Mouse (Mus musculus) forebrain, embryonic 14.5 days (tissue): ENCODE data around the gene Rbms3. TPM values are rescaled to one million over a fixed set of nuclear protein-coding genes. Genes with fewer than 3 reads are reported as not detected.

Source experiments
- ATAC-seq: fragments of 200-750 bp; cut with Nextera tagmentation; 2 replicates; pipeline ENCODE4 v1.8.0; 2017; ENCODE audit warnings: mild to moderate bottlenecking, moderate library complexity
- DNase-seq: peaks from one replicate; pipeline ENCODE4 v3.0.0-alpha.2; 2015; ENCODE audit warnings: low spot score
- H3K27ac ChIP-seq: fragments of 300-500 bp; sonication (generic); 2 replicates; pipeline ENCODE4 v1.5.1; 2014; ENCODE audit warnings: low read depth, mild to moderate bottlenecking, control low read depth, low read length, moderate library complexity
- H3K27me3 ChIP-seq: fragments of 300-500 bp; sonication (generic); replicated peaks from 2 replicates; pipeline ENCODE4 v1.6.1; 2014; ENCODE audit warnings: low read length, control low read depth, mixed read lengths; ENCODE audit not compliant: control insufficient read depth, insufficient read depth
- H3K36me3 ChIP-seq: fragments of 300-500 bp; sonication (generic); 2 replicates; pipeline ENCODE4 v1.6.1; 2014; ENCODE audit warnings: low read length, control low read depth; ENCODE audit not compliant: control insufficient read depth, insufficient read depth
- H3K4me1 ChIP-seq: fragments of 300-500 bp; sonication (generic); 2 replicates; pipeline ENCODE4 v1.6.1; 2014; ENCODE audit warnings: antibody characterized with exemption, low read length, control low read depth; ENCODE audit not compliant: control insufficient read depth, insufficient read depth
- H3K4me2 ChIP-seq: fragments of 300-500 bp; sonication (generic); 2 replicates; pipeline ENCODE4 v1.6.1; 2014; ENCODE audit warnings: mild to moderate bottlenecking, control low read depth, low read length
- H3K4me3 ChIP-seq: fragments of 300-500 bp; sonication (generic); 2 replicates; pipeline ENCODE4 v1.5.1; 2014; ENCODE audit warnings: low read depth, low read length, control low read depth
- H3K9ac ChIP-seq: fragments of 300-500 bp; sonication (generic); 2 replicates; pipeline ENCODE4 v1.6.1; 2014; ENCODE audit warnings: mild to moderate bottlenecking, low read length, control low read depth, moderate library complexity
- H3K9me3 ChIP-seq: fragments of 300-500 bp; sonication (generic); replicated peaks from 2 replicates; pipeline ENCODE4 v1.6.1; 2016; ENCODE audit warnings: low read length, control low read depth, mixed read lengths; ENCODE audit not compliant: control insufficient read depth
- WGBS: fragments of 180-500 bp; shearing (Covaris S2); extraction: QIAGEN DNeasy Blood & Tissue Kit; methylation state at CpG from one replicate; pipeline ENCODE4 v1.1.7; 2014; 5-methylcytosine and 5-hydroxymethylcytosine counted together
- polyA plus RNA-seq: library from polyadenylated mRNA; unstranded; fragments of >200 nt; fragmentation: Nextera tagmentation; extraction: Ambion mirVana; gene quantifications from 2 replicates; pipeline ENCODE4 v1.2.1, GENCODE M21; 2014

Rbms3 gene
- polyA plus RNA-seq, 1 experiment from 2014 or later, result 13.8 TPM

DNA sequence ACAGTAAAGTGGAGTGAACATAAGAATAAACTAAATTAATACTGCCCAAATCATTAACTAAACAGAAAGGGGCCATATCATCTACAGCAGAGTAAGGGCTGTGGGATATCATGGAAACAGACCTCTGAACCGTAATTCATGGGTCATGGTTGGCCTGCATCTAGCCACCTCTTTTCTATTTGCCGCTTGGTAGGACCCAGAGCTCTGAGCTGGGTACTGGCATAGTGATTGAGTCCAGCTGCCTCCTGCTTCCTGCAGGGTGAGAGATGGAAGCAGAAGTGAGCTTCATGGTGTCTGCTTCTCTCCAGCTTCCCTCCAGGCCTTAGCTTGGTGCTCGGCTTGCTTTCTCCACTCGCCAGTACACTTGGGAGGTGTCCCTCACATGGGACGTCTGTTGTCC, 71.2 kb downstream of the Rbms3 start:
- WGBS, result 97% methylated on average over 5 of the region's 5 CpGs

DNA sequence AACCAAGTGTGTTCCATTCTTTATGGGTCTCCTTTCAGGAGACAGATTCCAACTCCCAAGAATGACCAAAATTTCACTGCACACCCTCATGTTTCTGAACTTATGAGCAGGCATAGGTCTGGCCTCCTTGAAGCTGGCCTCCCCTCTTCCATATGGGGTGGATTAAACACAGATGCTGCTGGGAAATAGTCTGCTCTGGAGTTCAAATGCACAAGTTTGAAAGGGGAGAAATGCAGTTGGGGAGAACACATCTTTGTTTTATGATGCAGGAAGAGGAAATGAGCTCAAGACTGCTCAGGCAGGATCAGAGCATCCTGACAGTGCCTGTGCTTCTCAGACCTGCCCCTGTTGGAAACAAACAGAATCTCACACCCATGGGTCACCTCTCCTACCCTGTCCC, 75.4 kb downstream of the Rbms3 start:
- no peak overlapping the region for H3K4me3 ChIP-seq
- H3K4me2 ChIP-seq, result no peak overlapping the region
- no peaks in the 10 kb centered on the region for H3K36me3 ChIP-seq
- DNase-seq (no peak), ATAC-seq (no peak)
- H3K27me3 ChIP-seq, result no peaks in the 10 kb centered on the region
- no peak overlapping the region for H3K9ac ChIP-seq
- H3K9me3 ChIP-seq, result no peaks in the 10 kb centered on the region
- no peaks in the 10 kb centered on the region for H3K4me1 ChIP-seq
- no peak overlapping the region for H3K27ac ChIP-seq

More for the DNA sequence above, 71.2 kb downstream of the Rbms3 start:
- Histone ChIP-seq H3K4me1 (no peaks in the 10 kb centered on the region), H3K27me3 (no peaks in the 10 kb centered on the region), H3K4me2 (no peak overlapping the region), H3K4me3 (no peak overlapping the region), H3K9me3 (no peaks in the 10 kb centered on the region), H3K27ac (no peak overlapping the region), H3K36me3 (no peaks in the 10 kb centered on the region), H3K9ac (no peak overlapping the region)
- DNase-seq (no peak), ATAC-seq (no peak)

DNA sequence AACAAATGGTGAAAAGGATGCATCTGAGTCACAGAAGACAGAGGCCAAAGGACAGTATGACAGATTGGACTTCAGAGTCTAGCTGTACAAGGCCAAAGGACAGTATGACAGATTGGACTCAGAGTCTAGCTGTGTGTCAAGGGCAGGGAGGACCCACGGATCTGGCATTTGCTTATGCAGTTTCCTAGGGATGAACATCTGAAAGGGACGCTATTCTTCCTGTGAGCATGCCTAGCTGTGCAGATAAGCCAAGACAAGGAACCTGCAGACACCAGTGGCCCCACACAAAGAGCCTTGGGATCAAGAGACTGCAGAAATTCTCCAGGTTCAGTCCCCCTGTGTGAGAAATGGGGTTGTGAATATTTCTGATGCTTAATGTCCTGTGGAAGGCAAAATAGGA, 100.4 kb downstream of the Rbms3 start:
- no peaks in the 10 kb centered on the region for H3K36me3 ChIP-seq
- no peak overlapping the region for H3K4me2 ChIP-seq
- 79% methylated on average over 2 of the region's 2 CpGs for WGBS
- no peak overlapping the region for H3K4me3 ChIP-seq
- H3K27ac ChIP-seq, result no peak overlapping the region
- ATAC-seq (no peak), DNase-seq (no peak)
- no peaks in the 10 kb centered on the region for H3K9me3 ChIP-seq
- no peaks in the 10 kb centered on the region for H3K4me1 ChIP-seq
- no peak overlapping the region for H3K9ac ChIP-seq
- H3K27me3 ChIP-seq, result no peaks in the 10 kb centered on the region

DNA sequence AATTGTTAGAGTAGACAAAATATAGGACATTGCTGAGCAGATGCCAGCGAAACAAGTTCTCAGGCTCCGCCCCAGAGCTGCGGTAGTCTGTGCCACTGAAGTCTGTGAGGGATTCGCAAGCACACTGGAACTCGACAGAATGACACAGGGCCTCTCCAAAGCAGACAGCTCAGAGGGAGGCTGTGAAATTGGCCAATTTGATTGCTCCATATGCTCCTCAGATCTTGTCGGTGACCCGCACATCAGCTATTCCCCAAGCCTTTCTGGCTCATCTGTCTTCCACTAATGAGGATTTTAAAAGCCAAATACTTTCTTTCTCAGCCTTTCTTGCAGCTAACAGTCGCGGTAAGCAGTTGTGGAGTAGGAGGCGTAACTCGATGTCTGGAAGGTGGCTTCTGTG, 120.8 kb downstream of the Rbms3 start:
- no peak overlapping the region for H3K4me2 ChIP-seq
- peak; percentile 52 for DNase-seq
- H3K4me3 ChIP-seq, result no peak overlapping the region

DNA sequence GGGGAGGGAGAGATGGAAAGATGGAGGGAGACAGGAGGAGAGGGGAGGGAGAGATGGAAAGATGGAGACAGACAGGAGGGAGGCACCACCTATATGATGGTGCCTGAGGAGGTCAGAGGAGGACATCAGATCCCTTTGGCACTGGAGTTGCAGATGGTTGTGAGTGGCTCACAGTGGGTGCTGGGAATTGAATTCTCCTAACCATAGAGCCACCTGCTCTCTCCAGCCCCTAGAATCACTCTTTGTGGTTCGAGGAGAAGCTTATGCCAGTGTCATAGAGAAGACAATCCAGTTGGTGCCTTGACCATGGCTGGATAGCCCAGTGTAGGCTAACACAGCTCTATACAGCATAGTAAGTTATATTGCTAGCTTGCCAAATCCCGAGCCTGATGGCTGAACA, 137.8 kb downstream of the Rbms3 start:
- no peak for ATAC-seq
- no peaks in the 10 kb centered on the region for H3K4me1 ChIP-seq
- WGBS, result 76% methylated on average over 2 of the region's 2 CpGs
- DNase-seq, result no peak
- H3K27ac ChIP-seq, result no peak overlapping the region
- H3K4me3 ChIP-seq, result no peak overlapping the region
- H3K36me3 ChIP-seq, result no peaks in the 10 kb centered on the region
- no peaks in the 10 kb centered on the region for H3K27me3 ChIP-seq
- H3K4me2 ChIP-seq, result no peak overlapping the region
- no peaks in the 10 kb centered on the region for H3K9me3 ChIP-seq
- H3K9ac ChIP-seq, result no peak overlapping the region

More for the DNA sequence above, 120.8 kb downstream of the Rbms3 start:
- no peak overlapping the region for H3K27ac ChIP-seq
- H3K9ac ChIP-seq, result no peak overlapping the region
- WGBS, result 78% methylated on average over 11 of the region's 11 CpGs
- no peaks in the 10 kb centered on the region for H3K4me1 ChIP-seq
- peak; percentile 46; the same call in 1 of the 2 replicates for ATAC-seq
- no peaks in the 10 kb centered on the region for H3K9me3 ChIP-seq
- H3K36me3 ChIP-seq, result no peaks in the 10 kb centered on the region
- H3K27me3 ChIP-seq, result no peaks in the 10 kb centered on the region

DNA sequence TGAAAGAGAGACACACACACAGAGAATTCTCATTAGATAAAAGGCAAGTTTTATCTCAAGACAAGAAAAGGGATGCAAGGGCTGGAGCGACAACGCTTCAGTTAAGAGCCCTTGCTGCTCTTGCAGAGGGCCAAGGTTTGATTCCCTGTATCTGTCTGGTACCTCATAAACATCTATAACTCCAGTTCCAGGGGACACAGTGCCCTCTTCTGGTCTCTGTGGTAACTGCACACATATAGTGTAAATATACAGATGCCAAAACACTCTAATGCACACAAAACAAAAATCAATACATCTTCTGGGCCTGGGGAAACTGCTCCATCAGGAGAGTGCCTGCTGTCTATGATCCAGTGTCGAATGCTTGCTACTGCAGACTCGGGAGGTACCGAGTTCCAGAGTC, 145.3 kb downstream of the Rbms3 start:
- H3K4me2 ChIP-seq, result no peak overlapping the region
- 88% methylated on average over 5 of the region's 5 CpGs for WGBS
- ATAC-seq, result no peak
- no peaks in the 10 kb centered on the region for H3K27me3 ChIP-seq
- DNase-seq, result no peak
- H3K9me3 ChIP-seq, result no peaks in the 10 kb centered on the region
- no peak overlapping the region for H3K4me3 ChIP-seq
- H3K4me1 ChIP-seq, result no peaks in the 10 kb centered on the region
- no peaks in the 10 kb centered on the region for H3K36me3 ChIP-seq
- no peak overlapping the region for H3K27ac ChIP-seq
- H3K9ac ChIP-seq, result no peak overlapping the region

DNA sequence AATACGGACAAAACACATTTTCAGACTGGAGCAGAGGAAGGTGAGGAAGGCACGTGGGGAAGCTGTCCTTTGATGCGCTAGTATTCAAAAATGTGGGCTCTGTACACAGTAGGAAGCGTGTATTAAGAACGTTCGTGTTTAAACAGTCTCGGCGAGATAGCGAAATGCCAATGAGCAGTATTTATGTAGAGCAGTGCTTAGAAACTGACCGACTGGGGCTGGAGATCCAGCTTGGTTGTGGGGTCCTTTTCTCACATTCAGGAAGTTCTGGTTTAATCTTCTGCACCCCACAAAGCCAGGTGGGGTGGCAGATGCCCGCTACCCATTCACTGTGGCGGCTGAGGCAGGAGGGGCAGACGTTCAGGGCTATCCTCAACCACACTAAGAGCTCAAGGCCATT, 153.0 kb downstream of the Rbms3 start:
- H3K9ac ChIP-seq, result no peak overlapping the region
- no peaks in the 10 kb centered on the region for H3K27me3 ChIP-seq
- no peak overlapping the region for H3K27ac ChIP-seq
- no peaks in the 10 kb centered on the region for H3K9me3 ChIP-seq
- H3K4me1 ChIP-seq, result no peaks in the 10 kb centered on the region
- H3K36me3 ChIP-seq, result no peaks in the 10 kb centered on the region
- H3K4me2 ChIP-seq, result no peak overlapping the region
- WGBS, result 73% methylated on average over 13 of the region's 13 CpGs
- ATAC-seq (no peak), DNase-seq (no peak)
- no peak overlapping the region for H3K4me3 ChIP-seq

DNA sequence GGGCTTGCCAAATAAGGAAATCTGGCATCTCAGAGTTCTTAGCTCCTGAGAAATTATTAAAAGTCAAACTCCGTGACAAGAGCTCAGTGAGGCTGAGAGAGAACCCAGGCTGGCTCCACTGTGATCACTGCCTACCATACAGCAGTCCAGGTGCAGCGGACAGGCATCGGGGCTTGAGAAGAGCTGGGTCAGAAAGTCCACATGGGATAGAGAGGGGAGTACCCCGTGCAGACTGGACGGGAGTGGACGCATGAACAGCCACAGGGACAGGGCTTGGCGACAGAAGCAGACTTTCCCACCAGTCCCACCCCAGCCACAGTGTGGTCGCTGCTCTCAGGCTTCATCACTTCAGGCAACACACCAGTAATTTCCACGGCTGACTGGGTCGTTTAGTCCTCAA, 176.9 kb downstream of the Rbms3 start:
- DNase-seq, result no peak
- H3K27me3 ChIP-seq, result no peaks in the 10 kb centered on the region
- no peaks in the 10 kb centered on the region for H3K9me3 ChIP-seq
- H3K36me3 ChIP-seq, result no peaks in the 10 kb centered on the region
- no peak overlapping the region for H3K9ac ChIP-seq
- H3K4me2 ChIP-seq, result no peak overlapping the region
- H3K4me3 ChIP-seq, result no peak overlapping the region
- ATAC-seq, result no peak
- H3K4me1 ChIP-seq, result no peaks in the 10 kb centered on the region
- H3K27ac ChIP-seq, result no peak overlapping the region
- 60% methylated on average over 10 of the region's 10 CpGs for WGBS

DNA sequence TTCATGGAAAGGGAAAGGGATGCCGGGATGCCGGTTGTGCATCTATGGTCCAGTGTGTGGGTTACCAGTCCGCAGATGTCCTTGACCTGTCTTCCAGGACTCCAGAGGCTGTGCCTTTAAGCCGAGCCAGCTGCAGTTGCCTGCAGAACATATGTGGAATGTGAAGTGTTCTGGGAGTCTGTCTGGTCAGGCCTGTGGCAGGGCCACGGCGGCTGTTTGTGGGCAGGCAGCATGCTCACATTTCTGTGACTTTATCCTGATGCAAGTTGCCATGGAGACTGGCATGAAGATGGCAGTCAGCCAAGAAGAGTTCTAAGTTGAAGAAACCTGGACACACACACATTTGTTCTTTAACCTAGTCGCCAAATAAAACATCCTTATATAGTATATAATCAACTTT, 187.1 kb downstream of the Rbms3 start:
- Histone ChIP-seq H3K9me3 (no peaks in the 10 kb centered on the region), H3K36me3 (no peaks in the 10 kb centered on the region), H3K4me2 (no peak overlapping the region), H3K4me1 (no peaks in the 10 kb centered on the region), H3K27ac (no peak overlapping the region), H3K9ac (no peak overlapping the region), H3K4me3 (no peak overlapping the region), H3K27me3 (no peaks in the 10 kb centered on the region)
- DNase-seq (peak; percentile 52), ATAC-seq (no peak)
- 63% methylated on average over 7 of the region's 7 CpGs for WGBS

DNA sequence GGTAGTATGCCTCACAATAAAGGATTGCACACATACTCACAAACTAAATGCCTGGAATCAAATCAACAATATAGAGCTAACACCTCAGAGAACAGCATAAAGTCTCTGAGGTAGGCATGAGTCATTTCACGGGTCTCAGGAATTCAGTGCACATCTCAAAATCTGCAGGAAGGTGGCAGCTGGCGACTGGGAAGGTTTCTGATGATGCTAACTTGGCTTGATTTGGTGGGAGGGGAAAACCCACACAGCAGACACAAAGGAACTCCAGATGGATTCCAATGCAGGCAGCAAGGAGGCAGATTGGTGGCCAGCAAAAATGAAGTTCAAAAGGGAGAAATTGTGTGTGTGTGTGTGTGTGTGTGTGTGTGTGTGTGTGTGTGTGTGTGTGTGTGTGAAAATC, 193.9 kb downstream of the Rbms3 start:
- no peak overlapping the region for H3K4me3 ChIP-seq
- H3K27me3 ChIP-seq, result no peaks in the 10 kb centered on the region
- H3K27ac ChIP-seq, result no peak overlapping the region
- no peak overlapping the region for H3K4me2 ChIP-seq
- ATAC-seq (no peak), DNase-seq (peak; percentile 14)
- H3K36me3 ChIP-seq, result no peaks in the 10 kb centered on the region
- no peaks in the 10 kb centered on the region for H3K9me3 ChIP-seq
- H3K4me1 ChIP-seq, result no peaks in the 10 kb centered on the region
- no peak overlapping the region for H3K9ac ChIP-seq
- WGBS, result 65% methylated on average over 2 of the region's 2 CpGs
